Mouse (Mus musculus): ENCODE measurements around the gene Gm11437. TPM values are rescaled to one million over a fixed set of nuclear protein-coding genes. Genes with fewer than 3 reads are reported as not detected.

Gene Gm11437
- total RNA-seq (2014; rRNA removed) (not detected in 2 replicates), polyA plus RNA-seq (2015; fragmentation: Nextera tagmentation; extraction: Ambion mirVana) (not detected in 2 replicates)

DNA sequence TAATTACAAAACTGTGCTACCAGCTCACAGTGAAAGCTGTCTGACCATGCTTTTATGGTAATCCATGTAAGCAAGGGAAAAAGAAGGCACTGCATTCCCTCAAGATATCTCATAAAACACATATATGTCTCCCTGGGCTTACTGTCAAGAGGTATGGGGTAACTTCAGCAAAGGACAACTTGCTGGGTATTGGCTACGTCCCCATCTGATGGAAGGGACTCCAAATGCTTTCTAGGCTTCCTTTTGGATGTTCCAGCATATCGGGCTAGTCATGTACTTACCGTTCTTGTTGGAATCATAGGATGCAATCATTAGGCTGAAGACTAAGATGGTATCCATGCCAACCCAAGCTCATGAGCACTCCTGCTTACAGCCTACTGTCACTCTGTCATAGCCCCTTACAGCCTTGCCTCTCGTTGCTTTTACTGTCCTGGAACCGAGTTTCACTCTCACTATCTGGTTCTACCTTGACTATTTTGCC, at the start of gene Gm11437:
TSS of gene Gm11437 (minus strand) at position 431 of the 481 bp plus-strand sequence.
- WGBS, result 90% methylated on average over 5 of the region's 5 CpGs
- no peaks in the 10 kb centered on the region for H3K4me1 ChIP-seq (ENCODE audit: insufficient read depth, low read length)

GRCm38 (mm10) chr11:84210876-84211275, 43.6 kb upstream of the Gm11437 start:
- WGBS, result 93% methylated on average over 6 of the region's 6 CpGs

More for the DNA sequence above, at the start of gene Gm11437:
- no peak for TF ChIP-seq CTCF (IDR thresholded peaks at IDR 0.05; ENCODE audit: low read depth)
- Histone ChIP-seq H3K9ac (replicated peaks; ENCODE audit: low read length) (no peak within 1 kb of the TSS), H3K4me2 (ENCODE audit: low read depth, low read length) (no peak within 1 kb of the TSS), H3K36me3 (ENCODE audit: insufficient read depth, low read length) (no peaks in the 10 kb centered on the region), H3K27ac (no peak within 1 kb of the TSS), H3K4me3 (ENCODE audit: low read length) (no peak within 1 kb of the TSS), H3K9me3 (ENCODE audit: low read length) (no peaks in the 10 kb centered on the region), H3K27me3 (ENCODE audit: insufficient read depth, low read length) (no peaks in the 10 kb centered on the region)
- DNase-seq (ENCODE audit: low spot score), result no peak
- ATAC-seq, result no peak

DNA sequence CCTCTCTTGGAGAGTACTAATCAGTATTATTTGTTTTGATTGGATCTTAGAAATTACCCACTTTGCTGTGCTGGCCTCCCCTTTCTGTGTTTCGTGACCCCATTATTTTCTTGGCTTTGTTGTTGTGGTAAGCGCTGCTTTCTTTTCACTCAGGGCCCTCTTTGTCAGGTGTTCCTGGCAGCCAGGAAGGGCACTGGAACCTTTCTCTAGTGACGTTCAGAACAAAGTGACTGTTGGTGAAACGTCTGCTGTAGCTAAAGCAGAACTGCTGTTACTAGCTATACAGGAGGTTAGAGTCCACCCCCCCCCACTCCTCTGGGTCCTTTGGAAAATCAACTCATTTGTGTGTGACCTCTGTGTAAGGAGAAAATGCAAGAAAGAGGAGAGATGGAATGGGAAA, 38.5 kb upstream of the Gm11437 start:
- Histone ChIP-seq H3K4me3 (ENCODE audit: low read length) (no peak overlapping the region), H3K27ac (no peak overlapping the region; the same call in 1 of the 2 replicates), H3K9me3 (ENCODE audit: low read length) (no peaks in the 10 kb centered on the region), H3K4me2 (ENCODE audit: low read depth, low read length) (no peak overlapping the region), H3K9ac (replicated peaks; ENCODE audit: low read length) (no peak overlapping the region), H3K4me1 (ENCODE audit: insufficient read depth, low read length) (no peaks in the 10 kb centered on the region), H3K36me3 (ENCODE audit: insufficient read depth, low read length) (no peaks in the 10 kb centered on the region), H3K27me3 (ENCODE audit: insufficient read depth, low read length) (no peaks in the 10 kb centered on the region)
- ATAC-seq (no peak), DNase-seq (ENCODE audit: low spot score) (no peak)
- WGBS, result 44% methylated on average over 4 of the region's 4 CpGs
- TF ChIP-seq CTCF (IDR thresholded peaks at IDR 0.05; ENCODE audit: low read depth), result no peak

More at GRCm38 (mm10) chr11:84210876-84211275, 43.6 kb upstream of the Gm11437 start:
- no peak for DNase-seq (ENCODE audit: low spot score)
- Histone ChIP-seq H3K27ac (no peak overlapping the region), H3K4me1 (ENCODE audit: insufficient read depth, low read length) (no peaks in the 10 kb centered on the region), H3K4me3 (ENCODE audit: low read length) (no peak overlapping the region), H3K36me3 (ENCODE audit: insufficient read depth, low read length) (no peaks in the 10 kb centered on the region), H3K27me3 (ENCODE audit: insufficient read depth, low read length) (no peaks in the 10 kb centered on the region), H3K9me3 (ENCODE audit: low read length) (no peaks in the 10 kb centered on the region), H3K4me2 (ENCODE audit: low read depth, low read length) (no peak overlapping the region), H3K9ac (replicated peaks; ENCODE audit: low read length) (no peak overlapping the region)
- TF ChIP-seq CTCF (IDR thresholded peaks at IDR 0.05; ENCODE audit: low read depth), result no peak
- ATAC-seq, result no peak

DNA sequence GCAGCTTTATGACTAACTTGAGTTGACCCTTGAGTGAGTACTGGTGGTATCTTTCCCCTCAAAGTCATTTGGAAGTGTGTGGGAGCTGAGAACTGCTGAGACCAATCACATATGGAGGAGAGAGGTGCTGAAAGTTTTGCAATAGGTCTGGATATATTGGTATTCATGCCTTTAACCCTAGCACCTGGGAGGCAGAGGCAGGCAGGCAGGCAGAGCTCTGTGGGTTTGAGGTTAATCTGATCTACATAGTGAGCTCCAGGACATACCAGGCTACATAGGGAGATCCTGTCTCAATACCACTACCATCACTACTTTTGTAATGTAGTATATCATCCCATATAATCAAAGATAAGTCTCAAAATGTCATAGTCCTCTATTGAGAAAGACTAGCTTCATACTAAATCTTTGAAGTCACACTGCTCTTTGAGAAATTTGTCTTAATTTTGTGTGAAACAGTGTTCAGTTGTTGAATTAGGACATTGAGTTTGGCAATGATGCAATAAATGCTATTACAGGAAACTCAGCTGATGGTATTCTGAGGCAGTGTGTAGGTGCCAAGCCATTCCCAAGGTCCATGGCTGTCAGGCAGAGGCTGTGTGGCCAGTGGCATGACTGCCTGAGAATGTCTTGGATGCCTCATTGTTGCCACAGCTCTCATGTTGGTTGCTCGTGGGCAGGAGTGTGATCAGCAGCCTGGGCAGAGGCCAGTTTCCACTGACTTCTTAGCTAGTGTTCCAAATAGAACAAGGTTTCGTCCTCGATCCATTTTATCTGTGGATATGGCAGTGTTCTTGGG, 30.5 kb upstream of the Gm11437 start:
- no peak overlapping the region for H3K27ac ChIP-seq
- no peak overlapping the region for H3K4me3 ChIP-seq (ENCODE audit: low read length)
- H3K9ac ChIP-seq (replicated peaks; ENCODE audit: low read length), result no peak overlapping the region
- no peak for TF ChIP-seq CTCF (IDR thresholded peaks at IDR 0.05; ENCODE audit: low read depth)
- no peak overlapping the region for H3K4me2 ChIP-seq (ENCODE audit: low read depth, low read length)
- H3K9me3 ChIP-seq (ENCODE audit: low read length), result no peaks in the 10 kb centered on the region
- ATAC-seq (no peak), DNase-seq (ENCODE audit: low spot score) (no peak)
- no peaks in the 10 kb centered on the region for H3K27me3 ChIP-seq (ENCODE audit: insufficient read depth, low read length)
- H3K4me1 ChIP-seq (ENCODE audit: insufficient read depth, low read length), result no peaks in the 10 kb centered on the region
- H3K36me3 ChIP-seq (ENCODE audit: insufficient read depth, low read length), result peaks cover 8% of the 10 kb centered on the region; the same call in 1 of the 2 replicates
- WGBS, result 90% methylated on average over 3 of the region's 3 CpGs

DNA sequence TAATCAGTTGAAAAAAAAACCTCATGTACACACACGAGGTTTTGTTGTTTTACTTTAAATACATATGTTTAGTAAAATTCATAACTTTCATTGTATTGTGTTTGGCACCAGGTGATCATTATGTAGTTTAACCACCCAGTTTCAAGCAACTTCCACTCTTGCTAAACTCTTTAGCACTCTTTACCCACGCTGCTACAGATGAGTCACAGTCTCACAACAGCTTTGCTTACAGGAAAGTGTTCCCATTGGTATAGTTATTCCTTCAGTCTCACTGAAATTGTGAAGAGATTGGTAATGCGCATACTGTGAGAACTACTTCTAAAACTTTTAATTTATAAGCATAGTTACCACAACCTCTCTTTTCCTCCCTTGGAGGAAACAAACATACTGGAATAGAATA, 27.5 kb upstream of the Gm11437 start:
- no peak for TF ChIP-seq CTCF (IDR thresholded peaks at IDR 0.05; ENCODE audit: low read depth)
- Histone ChIP-seq H3K4me1 (ENCODE audit: insufficient read depth, low read length) (no peaks in the 10 kb centered on the region), H3K9ac (replicated peaks; ENCODE audit: low read length) (no peak overlapping the region), H3K4me2 (ENCODE audit: low read depth, low read length) (no peak overlapping the region), H3K9me3 (ENCODE audit: low read length) (no peaks in the 10 kb centered on the region), H3K27me3 (ENCODE audit: insufficient read depth, low read length) (no peaks in the 10 kb centered on the region), H3K27ac (no peak overlapping the region), H3K36me3 (ENCODE audit: insufficient read depth, low read length) (peaks cover 8% of the 10 kb centered on the region; the same call in 1 of the 2 replicates), H3K4me3 (ENCODE audit: low read length) (no peak overlapping the region)
- 92% methylated on average over 3 of the region's 3 CpGs for WGBS
- ATAC-seq, result no peak
- no peak for DNase-seq (ENCODE audit: low spot score)

GRCm38 (mm10) chr11:84193249-84193648, 26.0 kb upstream of the Gm11437 start:
- ATAC-seq, result no peak
- no peak overlapping the region for H3K4me2 ChIP-seq (ENCODE audit: low read depth, low read length)
- H3K9me3 ChIP-seq (ENCODE audit: low read length), result no peaks in the 10 kb centered on the region
- no peak overlapping the region for H3K4me3 ChIP-seq (ENCODE audit: low read length)
- H3K4me1 ChIP-seq (ENCODE audit: insufficient read depth, low read length), result no peaks in the 10 kb centered on the region
- DNase-seq (ENCODE audit: low spot score), result no peak
- H3K27me3 ChIP-seq (ENCODE audit: insufficient read depth, low read length), result no peaks in the 10 kb centered on the region
- no peak for TF ChIP-seq CTCF (IDR thresholded peaks at IDR 0.05; ENCODE audit: low read depth)
- 76% methylated on average over 10 of the region's 10 CpGs for WGBS
- no peak overlapping the region for H3K27ac ChIP-seq
- H3K9ac ChIP-seq (replicated peaks; ENCODE audit: low read length), result no peak overlapping the region
- peaks cover 8% of the 10 kb centered on the region; the same call in 1 of the 2 replicates for H3K36me3 ChIP-seq (ENCODE audit: insufficient read depth, low read length)
